Mouse (Mus musculus) urinary bladder, postnatal 25 days (tissue): Measurements from ENCODE around the gene Slc52a3.
"Not testable (repeated sequence)": the region's sequence is repeated elsewhere in the genome, so short reads cannot be mapped to it uniquely, and the experiment has no call there.

Experiments used
- DNase-seq: peaks from one replicate; pipeline ENCODE4 v3.0.0; 2022; ENCODE audit warnings: low spot score

Slc52a3 gene

GRCm38 (mm10) chr2:151973595-151974562 lies 22.4 kb upstream of the Slc52a3 start:
- DNase-seq = peak; percentile 60

- no peak for DNase-seq
Observed at GRCm38 (mm10) chr2:151975295-151975694, 21.0 kb upstream of the Slc52a3 start.

- no peak for DNase-seq
Observed at GRCm38 (mm10) chr2:151976067-151976466, 20.2 kb upstream of the Slc52a3 start.

GRCm38 (mm10) chr2:151977689-151978440 lies 18.4 kb upstream of the Slc52a3 start:
- no peak for DNase-seq

- no peak for DNase-seq
Observed at GRCm38 (mm10) chr2:151978494-151978893, 17.8 kb upstream of the Slc52a3 start.

GRCm38 (mm10) chr2:151979470-151980354 lies 16.6 kb upstream of the Slc52a3 start, which contains the start of gene Fam110a:
TSS of gene Fam110a (minus strand) at chr2:151980219.
- peak; percentile 88 for DNase-seq

GRCm38 (mm10) chr2:151980355-151980693 lies 16.0 kb upstream of the Slc52a3 start:
- DNase-seq = no peak

GRCm38 (mm10) chr2:151981268-151981667 lies 15.0 kb upstream of the Slc52a3 start:
- no peak for DNase-seq

GRCm38 (mm10) chr2:151982476-151982875 lies 13.8 kb upstream of the Slc52a3 start:
- DNase-seq = no peak

- no peak for DNase-seq
Observed at GRCm38 (mm10) chr2:151984019-151984418, 12.3 kb upstream of the Slc52a3 start.

- DNase-seq = no peak
Observed at GRCm38 (mm10) chr2:151985426-151986172, 10.7 kb upstream of the Slc52a3 start.

GRCm38 (mm10) chr2:151986958-151987357 lies 9.4 kb upstream of the Slc52a3 start:
- DNase-seq = no peak

GRCm38 (mm10) chr2:151988978-151989377 lies 7.3 kb upstream of the Slc52a3 start:
- no peak for DNase-seq

- no peak for DNase-seq
Observed at GRCm38 (mm10) chr2:151990985-151991394, 5.3 kb upstream of the Slc52a3 start.

- DNase-seq = no peak
Observed at GRCm38 (mm10) chr2:151991446-151991845, 4.9 kb upstream of the Slc52a3 start.

GRCm38 (mm10) chr2:151994350-151995122 lies 1.8 kb upstream of the Slc52a3 start:
- peak; percentile 80 for DNase-seq

GRCm38 (mm10) chr2:151997190-151997575 lies 872 bp downstream of the Slc52a3 start:
- DNase-seq = not testable (repeated sequence)

- DNase-seq = no peak
Observed at GRCm38 (mm10) chr2:151997776-151998504, 1.6 kb downstream of the Slc52a3 start.

GRCm38 (mm10) chr2:151998505-151998899 lies 2.2 kb downstream of the Slc52a3 start:
- DNase-seq = no peak

GRCm38 (mm10) chr2:151998932-151999331 lies 2.6 kb downstream of the Slc52a3 start:
- DNase-seq = no peak
